Mouse (Mus musculus): ENCODE measurements around the gene Cacnb1. TPM values are rescaled to one million over a fixed set of nuclear protein-coding genes. Genes with fewer than 3 reads are reported as not detected.

Gene Cacnb1
- total RNA-seq, 1 experiment from 2014 or later: 1.6 TPM

GRCm38 (mm10) chr11:97998074-97998793, 24.6 kb downstream of the Cacnb1 start:
- no peak for ATAC-seq (replicated peaks; ENCODE audit: insufficient number of reproducible peaks, low FRiP score, low TSS enrichment, poor library complexity, severe bottlenecking)

GRCm38 (mm10) chr11:97997387-97997960, 25.4 kb downstream of the Cacnb1 start:
- no peak for ATAC-seq (replicated peaks; ENCODE audit: insufficient number of reproducible peaks, low FRiP score, low TSS enrichment, poor library complexity, severe bottlenecking)

GRCm38 (mm10) chr11:97996691-97997090, 26.1 kb downstream of the Cacnb1 start:
- no peak for ATAC-seq (replicated peaks; ENCODE audit: insufficient number of reproducible peaks, low FRiP score, low TSS enrichment, poor library complexity, severe bottlenecking)

DNA sequence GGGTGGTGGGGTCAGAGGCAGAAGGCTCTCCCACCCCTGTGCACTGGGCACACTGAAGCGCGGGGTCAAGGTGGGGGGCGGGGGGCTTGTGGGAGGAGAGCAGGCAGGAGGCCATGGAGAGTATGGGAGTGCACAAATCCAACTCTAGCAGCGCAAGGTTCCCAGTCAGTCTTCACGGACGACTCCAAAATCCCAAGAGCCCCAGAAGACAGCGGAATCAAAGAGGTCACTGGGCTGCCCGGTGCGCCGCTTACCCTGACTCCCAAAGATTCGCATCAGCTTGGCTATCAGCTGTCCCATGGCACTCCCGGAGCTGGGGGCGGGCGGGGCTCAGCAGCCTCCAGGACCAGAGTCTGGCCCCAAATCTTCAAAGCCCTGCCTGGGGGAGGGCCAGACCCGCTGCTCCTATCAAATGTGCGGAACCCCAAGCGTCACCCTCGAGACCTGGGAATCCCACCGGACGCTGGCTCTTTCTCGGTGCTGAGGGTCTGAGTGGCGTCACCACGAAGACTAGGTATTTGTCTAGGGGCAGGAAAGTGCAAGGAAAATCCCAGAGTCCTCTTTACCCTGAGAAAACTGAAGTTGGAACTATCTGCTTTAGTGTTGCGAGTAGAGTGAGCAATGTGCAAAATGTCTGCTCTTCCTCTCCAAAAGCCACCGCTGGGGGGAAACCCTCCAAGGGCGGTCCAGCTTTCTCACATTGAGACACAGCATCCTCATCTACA, 27.1 kb downstream of the Cacnb1 start, which contains the start of gene Arl5c:
TSS of gene Arl5c (minus strand) at position 618 of the 725 bp plus-strand sequence.
- peak; percentile 42 for ATAC-seq (replicated peaks; ENCODE audit: insufficient number of reproducible peaks, low FRiP score, low TSS enrichment, poor library complexity, severe bottlenecking)

GRCm38 (mm10) chr11:97994539-97995100, 28.2 kb downstream of the Cacnb1 start:
- peak; percentile 54 for ATAC-seq (replicated peaks; ENCODE audit: insufficient number of reproducible peaks, low FRiP score, low TSS enrichment, poor library complexity, severe bottlenecking)

DNA sequence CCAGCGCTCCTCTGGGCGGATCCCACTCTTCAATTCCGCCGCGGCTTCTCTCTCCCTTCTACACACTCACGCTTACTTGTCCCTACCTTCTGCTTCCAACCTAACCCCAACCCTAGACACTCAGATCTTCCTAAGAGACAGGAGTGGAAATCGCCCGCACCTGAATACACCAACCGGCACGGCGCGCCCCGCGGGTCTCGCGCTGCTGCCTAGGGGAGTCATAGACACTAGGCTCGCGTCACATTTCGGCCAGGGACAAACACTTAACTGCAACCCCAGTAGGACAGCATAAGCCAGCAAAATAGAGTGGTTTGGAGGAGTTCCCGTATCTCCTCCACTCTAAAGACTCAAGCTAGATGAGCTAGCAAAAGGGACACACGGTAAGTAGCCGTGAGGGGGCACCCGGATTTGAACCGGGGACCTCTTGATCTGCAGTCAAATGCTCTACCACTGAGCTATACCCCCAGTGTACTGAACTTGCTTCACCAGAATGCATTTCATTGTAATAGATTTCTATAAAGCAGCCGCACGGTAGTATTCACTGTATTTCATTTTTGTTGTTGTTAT, 34.2 kb downstream of the Cacnb1 start:
- peak; percentile 45 for ATAC-seq (replicated peaks; ENCODE audit: insufficient number of reproducible peaks, low FRiP score, low TSS enrichment, poor library complexity, severe bottlenecking)

DNA sequence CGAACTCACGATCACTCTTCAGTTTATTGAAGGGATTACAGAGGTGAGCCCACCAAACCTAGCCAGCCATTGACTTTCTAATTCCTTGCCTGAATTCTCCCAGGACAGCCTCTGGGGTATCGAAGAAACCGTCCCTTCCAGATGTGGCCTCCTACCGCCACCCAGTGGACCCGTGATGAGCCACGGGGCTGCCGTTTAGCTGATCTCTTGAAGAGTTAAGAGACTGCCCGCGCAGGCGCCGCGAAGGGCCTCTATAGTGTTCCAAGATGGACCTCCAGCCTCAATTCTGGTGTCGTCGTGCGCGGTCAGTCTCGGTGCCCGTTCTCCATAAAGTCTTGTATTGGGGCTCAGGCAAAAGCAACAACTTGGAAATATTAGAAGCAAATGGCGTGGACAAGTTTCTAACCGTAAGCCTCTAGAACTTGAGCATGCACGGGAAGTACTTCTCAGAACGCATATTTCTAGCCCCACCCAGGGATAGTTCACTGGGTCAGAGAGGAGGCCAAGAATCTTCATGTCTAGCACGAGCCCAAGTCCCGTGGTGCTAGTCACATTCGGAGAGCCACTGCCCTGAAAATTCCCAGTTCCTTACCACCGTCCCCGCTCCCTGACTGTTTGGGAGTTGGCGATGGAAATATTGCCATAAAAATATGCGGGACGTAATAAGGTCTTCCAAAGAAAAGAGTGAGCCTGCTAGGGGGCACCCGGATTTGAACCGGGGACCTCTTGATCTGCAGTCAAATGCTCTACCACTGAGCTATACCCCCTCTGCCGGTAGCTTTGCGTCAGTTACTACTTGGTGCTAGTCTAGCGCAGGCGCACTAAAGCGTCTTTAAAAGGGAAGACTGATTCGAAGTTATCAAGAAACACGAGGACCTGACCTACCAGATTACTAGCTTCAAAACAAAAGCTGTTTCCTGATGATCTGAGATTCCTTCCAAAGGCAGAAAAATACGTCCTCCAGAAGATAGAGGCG, 35.0 kb downstream of the Cacnb1 start:
- peak; percentile 68 for ATAC-seq (replicated peaks; ENCODE audit: insufficient number of reproducible peaks, low FRiP score, low TSS enrichment, poor library complexity, severe bottlenecking)

GRCm38 (mm10) chr11:97986738-97987465, 35.9 kb downstream of the Cacnb1 start:
- no peak for ATAC-seq (replicated peaks; ENCODE audit: insufficient number of reproducible peaks, low FRiP score, low TSS enrichment, poor library complexity, severe bottlenecking)

DNA sequence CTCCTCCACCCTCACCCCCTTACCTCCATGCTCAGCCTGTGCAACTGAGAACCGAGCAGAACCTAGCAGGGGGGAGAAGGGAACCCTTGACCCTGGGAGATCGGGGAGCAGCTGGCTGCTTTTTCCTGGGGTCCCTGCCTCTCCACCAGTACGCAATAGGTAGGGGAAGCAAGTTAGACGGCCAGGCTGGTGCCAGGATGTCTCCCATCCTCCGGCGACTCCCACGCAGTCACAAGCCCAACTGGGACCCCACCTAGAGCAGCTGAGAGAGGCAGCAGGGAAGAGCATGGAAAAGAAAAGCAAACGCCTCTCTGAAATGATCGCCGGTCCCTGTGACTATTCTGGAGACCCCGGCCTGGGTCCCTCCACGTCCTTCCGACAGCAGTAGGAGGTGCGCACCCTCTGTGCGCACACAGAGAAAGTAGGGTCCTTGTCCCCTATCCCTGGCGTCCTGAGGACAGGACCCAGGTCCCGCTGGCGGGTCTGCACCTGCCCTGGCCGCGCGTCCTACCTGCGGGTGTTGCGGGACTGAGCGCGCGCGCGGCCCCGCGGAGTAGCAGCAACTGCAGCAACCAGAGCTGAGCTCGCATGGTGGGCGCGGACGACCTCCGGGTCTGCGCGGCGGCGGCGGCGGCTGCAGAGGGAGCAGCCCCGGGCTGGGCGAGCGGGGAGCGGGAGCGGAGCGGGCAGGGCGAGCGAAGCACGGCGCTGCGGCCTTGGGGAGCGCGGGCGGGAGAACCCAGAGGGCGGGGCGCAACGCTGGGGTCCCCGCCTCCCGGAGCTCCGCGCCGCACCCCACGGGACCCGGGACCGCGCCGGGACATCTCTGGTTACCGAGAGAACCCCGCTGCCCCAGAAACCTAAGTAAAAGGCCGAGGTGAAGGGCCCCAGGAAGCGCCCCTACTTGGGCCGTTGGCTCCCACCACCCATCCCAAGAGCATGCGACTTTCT, 36.8 kb downstream of the Cacnb1 start, which contains the start of gene Plxdc1:
TSS of gene Plxdc1 (minus strand) at position 718 of the 951 bp plus-strand sequence.
- ATAC-seq (replicated peaks; ENCODE audit: insufficient number of reproducible peaks, low FRiP score, low TSS enrichment, poor library complexity, severe bottlenecking): no peak

DNA sequence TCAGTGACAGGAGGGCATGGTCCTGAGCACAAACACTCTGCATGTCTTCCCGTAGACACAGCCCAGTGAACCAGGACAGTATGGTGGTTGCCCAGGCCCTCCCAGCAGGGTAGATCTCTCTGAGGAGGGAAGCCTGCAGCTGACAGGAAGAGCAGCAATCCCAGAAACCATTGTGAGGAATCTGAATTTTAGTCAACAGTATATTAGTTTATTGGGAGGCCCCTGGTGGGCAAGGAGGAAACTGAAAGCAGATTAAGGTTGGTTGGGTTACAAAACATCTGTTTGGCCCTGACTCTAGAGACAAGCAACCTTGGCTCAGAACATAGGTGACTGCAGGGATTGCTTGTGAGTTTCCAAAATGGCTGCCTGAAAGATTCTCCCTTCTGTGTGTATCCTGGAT, 38.9 kb downstream of the Cacnb1 start:
- no peak for ATAC-seq (replicated peaks; ENCODE audit: insufficient number of reproducible peaks, low FRiP score, low TSS enrichment, poor library complexity, severe bottlenecking)

- no peak for ATAC-seq (replicated peaks; ENCODE audit: insufficient number of reproducible peaks, low FRiP score, low TSS enrichment, poor library complexity, severe bottlenecking)
These were observed 39.3 kb downstream of the Cacnb1 start for GRCm38 (mm10) chr11:97983506-97983905.

- ATAC-seq (replicated peaks; ENCODE audit: insufficient number of reproducible peaks, low FRiP score, low TSS enrichment, poor library complexity, severe bottlenecking): no peak
These were observed 40.1 kb downstream of the Cacnb1 start for GRCm38 (mm10) chr11:97982721-97983120.

- ATAC-seq (replicated peaks; ENCODE audit: insufficient number of reproducible peaks, low FRiP score, low TSS enrichment, poor library complexity, severe bottlenecking): no peak
These were observed 42.3 kb downstream of the Cacnb1 start for GRCm38 (mm10) chr11:97980531-97980966.

DNA sequence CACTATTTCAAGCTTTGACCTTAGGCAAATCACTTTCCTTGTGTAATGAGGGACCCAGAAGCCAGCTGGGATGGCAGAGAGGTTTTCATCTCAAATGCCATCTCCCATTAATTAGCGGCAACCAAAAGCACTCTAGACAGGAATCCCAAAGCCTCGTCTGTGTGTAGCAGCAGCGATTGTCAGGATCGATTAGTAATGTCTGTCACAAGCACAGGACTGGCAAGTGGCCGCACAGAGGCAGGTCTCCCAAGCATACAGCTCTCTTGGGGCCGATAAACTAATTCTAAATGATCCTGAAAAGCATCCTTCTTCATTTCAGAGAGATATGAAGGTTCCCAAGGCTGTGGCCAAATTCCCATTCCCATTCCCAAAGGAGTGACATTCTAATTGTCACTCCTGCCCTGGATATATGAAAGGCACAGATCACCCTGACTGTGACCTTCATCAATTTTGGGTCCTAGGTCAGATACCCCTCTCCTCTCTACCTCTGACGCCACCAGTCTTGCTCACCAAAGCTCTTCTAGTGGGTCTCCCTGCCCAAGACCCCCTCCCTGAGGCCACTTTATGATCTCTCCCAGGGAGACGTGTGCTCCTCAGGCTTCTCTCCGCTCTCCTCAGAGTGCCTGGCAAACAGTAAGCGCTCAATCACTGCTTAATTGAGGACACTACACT, 42.9 kb downstream of the Cacnb1 start:
- no peak for ATAC-seq (replicated peaks; ENCODE audit: insufficient number of reproducible peaks, low FRiP score, low TSS enrichment, poor library complexity, severe bottlenecking)

DNA sequence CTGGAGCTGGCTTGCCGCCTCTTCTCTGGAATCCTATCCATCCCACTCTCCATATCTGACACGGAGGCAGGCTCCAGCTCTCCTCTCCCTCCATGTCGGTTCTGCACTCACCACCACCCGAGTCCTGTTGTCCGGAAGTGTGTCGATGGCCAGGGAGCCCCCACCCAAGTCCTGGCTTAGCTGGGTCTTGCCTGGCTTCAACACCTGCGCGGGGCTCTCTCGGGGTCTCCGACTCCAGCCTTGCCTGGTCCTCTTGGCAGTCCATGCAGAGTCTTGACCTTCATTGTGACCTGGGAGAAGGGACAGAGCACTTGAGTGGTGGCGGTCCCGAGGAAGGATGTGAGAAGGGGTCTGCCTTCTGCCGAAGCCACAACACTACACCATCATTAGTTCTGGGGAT, 44.4 kb downstream of the Cacnb1 start:
- ATAC-seq (replicated peaks; ENCODE audit: insufficient number of reproducible peaks, low FRiP score, low TSS enrichment, poor library complexity, severe bottlenecking): no peak

DNA sequence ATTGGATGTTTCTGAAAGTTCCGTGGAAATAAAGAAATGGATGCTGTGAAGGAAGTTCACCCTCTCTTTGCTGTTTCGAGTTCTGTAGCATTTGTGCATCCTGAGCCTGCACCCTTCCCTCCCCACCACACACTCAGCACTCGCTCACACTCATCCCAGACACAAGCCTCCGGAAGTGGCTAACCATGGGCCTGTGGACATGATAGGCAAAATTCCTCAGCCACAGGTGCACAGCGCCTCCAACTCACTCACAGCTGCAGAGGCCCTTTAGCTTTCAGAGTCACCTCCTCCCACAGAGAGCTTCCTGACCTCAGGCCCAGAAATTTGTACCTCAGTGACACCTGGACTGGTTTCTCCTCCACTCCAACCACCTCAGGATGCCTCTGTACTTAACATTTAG, 45.0 kb downstream of the Cacnb1 start:
- no peak for ATAC-seq (replicated peaks; ENCODE audit: insufficient number of reproducible peaks, low FRiP score, low TSS enrichment, poor library complexity, severe bottlenecking)
